Mouse (Mus musculus): Measurements from ENCODE around the gene Hsd3b5.
"Not testable (repeated sequence)": the region's sequence is repeated elsewhere in the genome, so short reads cannot be mapped to it uniquely, and the experiment has no call there.

DNA sequence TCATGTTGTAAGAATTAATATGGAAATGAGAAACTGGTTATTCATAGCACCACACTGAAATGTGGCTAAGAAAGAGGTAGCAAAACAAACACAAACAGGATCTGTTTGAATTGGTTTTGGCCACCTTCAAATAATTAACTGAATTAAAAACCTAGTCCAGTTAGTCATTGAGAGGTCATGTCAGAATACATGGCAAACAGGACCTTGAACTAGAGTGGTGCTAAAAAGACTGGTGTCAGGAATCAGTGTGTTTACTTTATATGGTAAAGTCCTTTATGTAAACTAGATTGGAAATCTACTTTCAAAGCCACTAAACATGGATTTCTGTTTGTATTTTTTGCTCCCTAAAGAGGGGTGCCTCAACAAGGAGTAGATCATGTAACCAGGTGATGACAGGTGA is 47.4 kb downstream of the Hsd3b5 start:
- not testable (repeated sequence) for TF ChIP-seq CTCF (conservative IDR thresholded peaks at IDR 0.05; ENCODE audit: insufficient read depth, insufficient read length, low read depth, low read length); POLR2A (IDR thresholded peaks at IDR 0.05; ENCODE audit: low read depth, low read length)
